Mouse (Mus musculus): ENCODE results near the gene Upk3b.

- no peak for TF ChIP-seq RCOR1 (conservative IDR thresholded peaks at IDR 0.05; ENCODE audit: low read depth, low read length)
- TF ChIP-seq CTCF (conservative IDR thresholded peaks at IDR 0.05 in 1 of 2, IDR thresholded peaks at IDR 0.05 in 1 of 2; ENCODE audit: low read depth in 2 of 2, low read length in 2 of 2) = no peak
- no peak for TF ChIP-seq ZC3H11A (IDR thresholded peaks at IDR 0.05; ENCODE audit: low read depth, low read length)
- no peak for TF ChIP-seq CHD2 (IDR thresholded peaks at IDR 0.05; ENCODE audit: low read length)
- TF ChIP-seq MAZ (IDR thresholded peaks at IDR 0.05; ENCODE audit: low read depth, low read length) = no peak
- no peak for TF ChIP-seq POLR2A (IDR thresholded peaks at IDR 0.05; ENCODE audit: low read depth, low read length)
- no peak for TF ChIP-seq E2F4 (IDR thresholded peaks at IDR 0.05; ENCODE audit: insufficient replicate concordance, low read depth, low read length)
- no peak for TF ChIP-seq USF2 (conservative IDR thresholded peaks at IDR 0.05; ENCODE audit: low read depth, low read length)
- no peak for TF ChIP-seq EP300 (IDR thresholded peaks at IDR 0.05; ENCODE audit: low read length)
- TF ChIP-seq ZKSCAN1 (IDR thresholded peaks at IDR 0.05; ENCODE audit: borderline replicate concordance, low read depth, low read length) = no peak
- no peak for TF ChIP-seq MAFK (IDR thresholded peaks at IDR 0.05; ENCODE audit: insufficient replicate concordance, low read length)
- no peak for TF ChIP-seq POLR2AphosphoS2 (IDR thresholded peaks at IDR 0.05; ENCODE audit: low read depth, low read length)
These were observed 18.8 kb downstream of the Upk3b start for GRCm38 (mm10) chr5:136057085-136057484.

Data from CH12.LX (cell line).